Mouse (Mus musculus) brain, embryonic 14.5 days (tissue): ENCODE data around the gene Hmgxb4.

ENCODE experiments used
- CTCF ChIP-seq: fragments of 200-500 bp; IDR thresholded peaks from 2 replicates; pipeline ENCODE4 v1.5.1; 2012; ENCODE audit warnings: inconsistent platforms, mild to moderate bottlenecking, moderate library complexity, borderline replicate concordance; ENCODE audit not compliant: insufficient read depth, insufficient read length; ENCODE audit errors: extremely low read depth
- POLR2A ChIP-seq: fragments of 200-500 bp; IDR thresholded peaks from 2 replicates; pipeline ENCODE4 v1.6.1; 2012; ENCODE audit warnings: mild to moderate bottlenecking, inconsistent platforms, borderline replicate concordance; ENCODE audit not compliant: poor library complexity, insufficient read depth, insufficient read length, severe bottlenecking; ENCODE audit errors: extremely low read depth

DNA sequence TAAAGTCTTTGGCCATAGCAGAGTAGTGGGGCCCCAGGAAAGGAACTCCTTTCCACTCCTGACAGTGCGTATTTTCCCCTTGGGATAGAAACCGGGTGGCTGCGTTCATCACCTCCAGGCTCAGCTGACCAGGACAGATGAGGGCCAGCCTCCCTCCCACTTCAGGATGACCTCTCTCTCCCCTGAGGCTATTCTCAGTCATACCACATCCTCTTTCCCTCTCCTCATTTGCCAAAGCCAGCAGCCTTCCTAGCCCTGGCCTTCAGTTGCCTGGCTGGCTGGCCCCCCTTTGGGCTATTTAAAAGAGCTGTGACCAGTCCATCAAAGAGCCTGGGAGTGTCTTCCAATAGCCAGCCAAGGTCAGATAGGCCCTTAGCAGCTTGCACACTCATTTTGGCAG is 70.1 kb downstream of the Hmgxb4 start:
- TF ChIP-seq POLR2A, result no peak
- no peak for TF ChIP-seq CTCF
